Mouse (Mus musculus): Measurements from ENCODE around the gene Nans. TPM values are rescaled to one million over a fixed set of nuclear protein-coding genes. Genes with fewer than 3 reads are reported as not detected.

The Nans gene
- total RNA-seq (2014; rRNA removed) = 92.0 and 94.5 TPM in 2 replicates
- polyA plus RNA-seq (2015; fragmentation: Nextera tagmentation; extraction: Ambion mirVana) = 56.9 and 59.6 TPM in 2 replicates

DNA sequence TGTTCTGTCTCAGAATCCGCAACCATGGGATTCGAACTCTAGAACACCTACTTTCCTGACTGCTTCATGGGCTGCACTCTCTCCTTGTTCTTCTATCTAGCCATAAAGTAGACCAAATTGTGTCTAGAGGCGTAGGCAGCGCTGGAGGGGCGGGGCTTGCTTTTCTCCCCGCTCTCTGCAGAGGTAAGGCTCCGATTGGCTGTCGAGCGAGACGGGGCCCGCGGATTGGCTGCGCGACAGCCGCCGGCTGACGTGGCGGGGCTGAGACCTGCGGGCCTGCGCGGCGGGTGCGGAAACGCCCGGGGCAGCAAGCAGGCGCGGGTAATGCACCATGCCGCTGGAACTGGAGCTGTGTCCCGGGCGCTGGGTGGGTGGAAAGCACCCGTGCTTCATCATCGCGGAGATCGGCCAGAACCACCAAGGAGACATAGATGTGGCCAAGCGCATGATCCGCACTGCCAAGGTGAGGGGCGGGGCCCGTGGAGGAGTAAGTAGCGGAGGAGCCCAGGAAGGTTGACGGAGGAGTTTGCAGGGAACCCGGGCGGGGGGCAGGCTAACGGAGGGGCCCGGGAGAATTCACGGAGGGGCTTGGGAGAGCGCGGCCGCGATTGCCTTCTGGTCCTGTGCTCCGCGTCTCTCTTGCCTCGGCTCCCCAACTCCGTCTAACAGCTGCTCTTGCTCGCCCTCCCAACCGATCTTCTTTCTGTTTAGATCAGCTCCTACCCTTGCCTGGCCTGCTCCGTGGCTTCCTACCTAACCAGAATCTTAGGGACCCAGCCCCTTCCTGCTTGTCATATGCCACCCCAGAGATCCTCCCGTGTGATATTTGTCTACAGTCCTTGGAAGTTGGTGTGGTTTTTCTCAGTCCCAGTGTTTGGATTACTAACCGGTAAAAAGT is at the start of gene Nans:
Gene Nans, plus strand, starts transcription at position 221 of the 898 bp plus-strand sequence.
- peak within 1 kb of the TSS; percentile 73 for H3K4me3 ChIP-seq (ENCODE audit: low read depth, low read length)
- TF ChIP-seq CTCF (IDR thresholded peaks at IDR 0.05) = no peak
- WGBS = under 1% methylated on average over 58 of the region's 58 CpGs
- H3K9ac ChIP-seq (replicated peaks; ENCODE audit: low read length, poor library complexity, severe bottlenecking) = peak within 1 kb of the TSS; percentile 69
- DNase-seq (ENCODE audit: low spot score) = peak; percentile 97
- H3K27me3 ChIP-seq (ENCODE audit: insufficient read depth, low read length) = no peaks in the 10 kb centered on the region
- H3K4me1 ChIP-seq (ENCODE audit: insufficient read depth, low read length) = no peaks in the 10 kb centered on the region
- peak within 1 kb of the TSS; percentile 70 for H3K27ac ChIP-seq (ENCODE audit: low read depth, low read length)
- H3K4me2 ChIP-seq (ENCODE audit: low read depth, low read length, poor library complexity, severe bottlenecking) = peak within 1 kb of the TSS; percentile 61
- ATAC-seq (ENCODE audit: low FRiP score) = peak; percentile 98
- no peaks in the 10 kb centered on the region for H3K9me3 ChIP-seq (ENCODE audit: low read length)
- H3K36me3 ChIP-seq (ENCODE audit: insufficient read depth, low read length) = peaks cover 11% of the 10 kb centered on the region; the same call in 1 of the 2 replicates

DNA sequence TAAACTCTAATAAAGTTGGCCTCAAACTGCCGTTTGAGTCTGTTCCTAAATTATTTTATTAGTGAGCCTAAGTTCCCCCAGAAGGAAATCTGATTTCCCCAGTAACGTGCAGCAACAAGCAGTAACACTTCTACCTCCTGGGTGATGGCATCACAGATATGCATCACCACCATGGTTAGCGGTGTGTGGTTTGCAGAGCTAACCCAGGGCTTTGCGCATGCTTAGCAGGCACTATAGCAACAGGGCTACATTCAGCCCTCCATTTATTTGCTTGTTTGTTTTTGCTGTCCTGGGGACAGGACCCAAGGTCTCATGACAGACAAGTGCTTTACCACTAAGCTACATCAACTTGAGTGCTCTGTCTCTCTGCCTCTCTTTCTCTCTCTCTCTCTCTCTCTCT is 46.5 kb upstream of the Nans start:
- Histone ChIP-seq H3K4me3 (ENCODE audit: low read depth, low read length) (no peak overlapping the region), H3K9me3 (ENCODE audit: low read length) (no peaks in the 10 kb centered on the region), H3K36me3 (ENCODE audit: insufficient read depth, low read length) (no peaks in the 10 kb centered on the region), H3K27ac (ENCODE audit: low read depth, low read length) (no peak overlapping the region), H3K27me3 (ENCODE audit: insufficient read depth, low read length) (no peaks in the 10 kb centered on the region), H3K9ac (replicated peaks; ENCODE audit: low read length, poor library complexity, severe bottlenecking) (no peak overlapping the region), H3K4me1 (ENCODE audit: insufficient read depth, low read length) (no peaks in the 10 kb centered on the region), H3K4me2 (ENCODE audit: low read depth, low read length, poor library complexity, severe bottlenecking) (no peak overlapping the region)
- ATAC-seq (ENCODE audit: low FRiP score) (no peak), DNase-seq (ENCODE audit: low spot score) (no peak)
- no peak for TF ChIP-seq CTCF (IDR thresholded peaks at IDR 0.05)
- 73% methylated on average over 4 of the region's 4 CpGs for WGBS

DNA sequence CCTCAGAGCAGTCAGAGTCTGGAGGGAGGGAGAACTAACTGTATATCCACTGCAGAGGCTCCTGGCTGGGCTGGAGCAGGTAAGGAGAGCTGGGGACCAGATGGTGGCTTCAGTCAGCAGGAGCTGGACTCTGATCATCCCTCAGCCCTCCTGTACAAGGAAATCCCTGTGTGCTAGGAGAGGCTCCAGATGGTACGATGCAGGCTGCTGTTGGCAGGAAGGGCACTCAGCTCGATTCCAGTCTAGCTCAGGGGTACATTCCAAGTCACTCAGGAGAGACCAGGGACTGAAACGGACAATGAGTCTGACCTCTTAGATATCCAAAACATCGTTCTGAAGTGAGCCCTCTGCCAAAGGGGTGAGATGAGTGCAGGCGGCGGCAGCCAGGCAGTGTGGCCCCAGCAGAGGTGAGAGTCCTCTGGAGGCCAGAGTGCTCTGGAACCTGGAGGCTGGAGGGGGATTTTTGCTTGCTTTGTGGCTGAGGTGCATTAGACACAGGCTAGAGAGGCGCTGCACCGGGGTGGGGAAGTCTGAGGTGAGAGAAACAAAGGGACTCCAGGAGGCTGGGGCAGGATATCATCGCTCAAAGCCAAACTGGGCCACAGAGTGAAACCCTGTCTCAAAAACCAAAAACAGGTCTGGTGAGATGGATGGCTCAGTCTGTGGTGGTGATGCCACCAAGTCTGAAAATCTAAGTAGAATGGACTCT is 43.7 kb upstream of the Nans start:
- DNase-seq (ENCODE audit: low spot score) = peak; percentile 6
- H3K4me3 ChIP-seq (ENCODE audit: low read depth, low read length) = no peak overlapping the region
- H3K4me1 ChIP-seq (ENCODE audit: insufficient read depth, low read length) = no peaks in the 10 kb centered on the region
- no peak for TF ChIP-seq CTCF (IDR thresholded peaks at IDR 0.05)
- ATAC-seq (ENCODE audit: low FRiP score) = no peak
- 51% methylated on average over 9 of the region's 9 CpGs for WGBS
- no peak overlapping the region for H3K9ac ChIP-seq (replicated peaks; ENCODE audit: low read length, poor library complexity, severe bottlenecking)
- no peaks in the 10 kb centered on the region for H3K36me3 ChIP-seq (ENCODE audit: insufficient read depth, low read length)
- no peaks in the 10 kb centered on the region for H3K27me3 ChIP-seq (ENCODE audit: insufficient read depth, low read length)
- no peak overlapping the region for H3K4me2 ChIP-seq (ENCODE audit: low read depth, low read length, poor library complexity, severe bottlenecking)
- no peak overlapping the region for H3K27ac ChIP-seq (ENCODE audit: low read depth, low read length)
- H3K9me3 ChIP-seq (ENCODE audit: low read length) = no peaks in the 10 kb centered on the region

DNA sequence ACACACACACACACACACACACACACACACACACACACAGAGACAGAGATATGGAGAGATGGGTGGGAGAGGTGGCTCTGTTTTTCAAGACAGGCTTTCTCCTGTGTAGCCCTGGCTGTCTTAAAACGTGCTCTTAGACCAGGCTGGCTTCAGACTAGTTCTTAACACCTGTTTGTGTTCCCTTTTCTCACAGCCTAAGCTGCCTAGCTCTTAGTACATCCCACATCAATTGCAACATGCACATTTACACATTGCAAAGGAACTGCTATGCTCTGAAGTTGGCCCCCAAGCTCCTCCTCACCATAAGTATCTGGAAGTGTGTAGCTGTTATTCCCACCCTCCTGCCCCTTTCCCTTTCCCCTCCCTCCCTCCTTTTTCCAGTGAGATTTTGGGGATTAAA is 41.6 kb upstream of the Nans start:
- WGBS = 74% methylated on average over 1 of the region's 1 CpGs
- TF ChIP-seq CTCF (IDR thresholded peaks at IDR 0.05) = no peak
- no peak for ATAC-seq (ENCODE audit: low FRiP score)

DNA sequence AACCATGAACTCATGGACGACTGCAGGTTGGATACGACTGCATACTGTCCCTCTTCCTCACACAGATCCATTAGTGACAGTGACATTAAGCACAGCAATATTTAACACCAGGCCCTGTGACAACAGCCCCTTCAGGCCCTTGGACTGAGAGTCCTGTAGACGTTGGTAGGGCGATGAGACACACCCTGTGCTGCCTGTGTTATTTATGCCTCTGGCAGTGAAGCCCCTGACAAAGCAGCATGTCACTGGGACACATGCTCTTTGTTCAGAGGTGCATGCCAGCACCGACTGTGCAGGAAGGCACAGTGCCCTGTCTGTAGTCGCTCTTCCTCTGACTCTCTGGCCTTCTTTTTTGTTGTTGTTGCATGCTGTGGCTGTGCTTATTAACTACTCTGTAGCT is 40.2 kb upstream of the Nans start:
- H3K36me3 ChIP-seq (ENCODE audit: insufficient read depth, low read length) = no peaks in the 10 kb centered on the region
- H3K4me2 ChIP-seq (ENCODE audit: low read depth, low read length, poor library complexity, severe bottlenecking) = no peak overlapping the region
- no peak overlapping the region for H3K9ac ChIP-seq (replicated peaks; ENCODE audit: low read length, poor library complexity, severe bottlenecking)
- DNase-seq (ENCODE audit: low spot score) (peak; percentile 42), ATAC-seq (ENCODE audit: low FRiP score) (no peak)
- H3K4me1 ChIP-seq (ENCODE audit: insufficient read depth, low read length) = no peaks in the 10 kb centered on the region
- H3K27ac ChIP-seq (ENCODE audit: low read depth, low read length) = no peak overlapping the region
- no peaks in the 10 kb centered on the region for H3K27me3 ChIP-seq (ENCODE audit: insufficient read depth, low read length)
- H3K9me3 ChIP-seq (ENCODE audit: low read length) = no peaks in the 10 kb centered on the region
- TF ChIP-seq CTCF (IDR thresholded peaks at IDR 0.05) = no peak
- no peak overlapping the region for H3K4me3 ChIP-seq (ENCODE audit: low read depth, low read length)
- 30% methylated on average over 6 of the region's 6 CpGs for WGBS

More for the DNA sequence above, 41.6 kb upstream of the Nans start:
- no peak overlapping the region for H3K27ac ChIP-seq (ENCODE audit: low read depth, low read length)
- H3K4me2 ChIP-seq (ENCODE audit: low read depth, low read length, poor library complexity, severe bottlenecking) = no peak overlapping the region
- no peaks in the 10 kb centered on the region for H3K36me3 ChIP-seq (ENCODE audit: insufficient read depth, low read length)
- no peak overlapping the region for H3K9ac ChIP-seq (replicated peaks; ENCODE audit: low read length, poor library complexity, severe bottlenecking)
- no peaks in the 10 kb centered on the region for H3K9me3 ChIP-seq (ENCODE audit: low read length)
- H3K4me1 ChIP-seq (ENCODE audit: insufficient read depth, low read length) = no peaks in the 10 kb centered on the region
- DNase-seq (ENCODE audit: low spot score) = no peak
- H3K27me3 ChIP-seq (ENCODE audit: insufficient read depth, low read length) = no peaks in the 10 kb centered on the region
- no peak overlapping the region for H3K4me3 ChIP-seq (ENCODE audit: low read depth, low read length)
